Mouse (Mus musculus) naive thymus-derived CD4-positive, alpha-beta T cell, adult 2 months (primary cell): Measurements from ENCODE around the gene Ppp2r1b.
A peak's percentile ranks its signal among the peaks of the same experiment; 100 is the strongest.
"Not testable (repeated sequence)": the region's sequence is repeated elsewhere in the genome, so short reads cannot be mapped to it uniquely, and the experiment has no call there.

ENCODE experiments used
- DNase-seq: peaks from one replicate; pipeline ENCODE4 v3.0.0-alpha.2; 2011; ENCODE audit warnings: low read depth

Ppp2r1b gene

GRCm38 (mm10) chr9:50845081-50845480, at the start of gene Ppp2r1b:
Gene Ppp2r1b, plus strand, starts transcription at chr9:50845301.
- DNase-seq, result no peak

- no peak for DNase-seq
These were observed 48.3 kb upstream of the Ppp2r1b start for GRCm38 (mm10) chr9:50796776-50797175.

GRCm38 (mm10) chr9:50797641-50798040, 47.5 kb upstream of the Ppp2r1b start:
- DNase-seq, result no peak

- DNase-seq, result no peak
These were observed 46.7 kb upstream of the Ppp2r1b start for GRCm38 (mm10) chr9:50798368-50798767.

GRCm38 (mm10) chr9:50800985-50801384, 44.1 kb upstream of the Ppp2r1b start:
- DNase-seq, result peak; percentile 73

GRCm38 (mm10) chr9:50803055-50803671, 41.9 kb upstream of the Ppp2r1b start:
- DNase-seq, result no peak

GRCm38 (mm10) chr9:50808471-50808870, 36.6 kb upstream of the Ppp2r1b start:
- DNase-seq, result no peak

GRCm38 (mm10) chr9:50809146-50809545, 36.0 kb upstream of the Ppp2r1b start:
- no peak for DNase-seq

- no peak for DNase-seq
These were observed 33.9 kb upstream of the Ppp2r1b start for GRCm38 (mm10) chr9:50811187-50811586.

- no peak for DNase-seq
These were observed 33.4 kb upstream of the Ppp2r1b start for GRCm38 (mm10) chr9:50811746-50812145.

- DNase-seq, result no peak
These were observed 31.3 kb upstream of the Ppp2r1b start for GRCm38 (mm10) chr9:50813796-50814195.

GRCm38 (mm10) chr9:50815666-50816065, 29.4 kb upstream of the Ppp2r1b start:
- DNase-seq, result no peak

- no peak for DNase-seq
These were observed 28.6 kb upstream of the Ppp2r1b start for GRCm38 (mm10) chr9:50816512-50816911.

GRCm38 (mm10) chr9:50818050-50818449, 27.1 kb upstream of the Ppp2r1b start:
- DNase-seq, result no peak

- no peak for DNase-seq
These were observed 25.4 kb upstream of the Ppp2r1b start for GRCm38 (mm10) chr9:50819716-50820115.

- DNase-seq, result no peak
These were observed 23.4 kb upstream of the Ppp2r1b start for GRCm38 (mm10) chr9:50821651-50822050.

GRCm38 (mm10) chr9:50822216-50822615, 22.9 kb upstream of the Ppp2r1b start:
- DNase-seq, result no peak

GRCm38 (mm10) chr9:50823779-50824453, 21.2 kb upstream of the Ppp2r1b start:
- no peak for DNase-seq

GRCm38 (mm10) chr9:50831514-50831913, 13.6 kb upstream of the Ppp2r1b start:
- no peak for DNase-seq

- DNase-seq, result no peak
These were observed 12.9 kb upstream of the Ppp2r1b start for GRCm38 (mm10) chr9:50832162-50832561.

GRCm38 (mm10) chr9:50832582-50832981, 12.5 kb upstream of the Ppp2r1b start:
- not testable (repeated sequence) for DNase-seq

- no peak for DNase-seq
These were observed 11.3 kb upstream of the Ppp2r1b start for GRCm38 (mm10) chr9:50833786-50834185.

GRCm38 (mm10) chr9:50835068-50835705, 9.9 kb upstream of the Ppp2r1b start:
- DNase-seq, result no peak
